Mouse (Mus musculus) embryonic facial prominence, embryonic 12.5 days (tissue): ENCODE measurements around the gene Asap2. TPM values are rescaled to one million over a fixed set of nuclear protein-coding genes. Genes with fewer than 3 reads are reported as not detected.

Experiments
- ATAC-seq: fragments of 200-750 bp; cut with Nextera tagmentation; 2 replicates; pipeline ENCODE4 v1.8.0; 2017; ENCODE audit not compliant: insufficient number of reproducible peaks, insufficient read depth, low FRiP score, low TSS enrichment
- H3K27ac ChIP-seq: fragments of 300-500 bp; sonication (generic); 2 replicates; pipeline ENCODE4 v1.5.1; 2016; ENCODE audit warnings: mild to moderate bottlenecking
- H3K27me3 ChIP-seq: fragments of 300-500 bp; sonication (generic); 2 replicates; pipeline ENCODE4 v1.6.1; 2016; ENCODE audit warnings: mild to moderate bottlenecking, moderate library complexity
- H3K36me3 ChIP-seq: fragments of 300-500 bp; sonication (generic); 2 replicates; pipeline ENCODE4 v1.6.1; 2016; ENCODE audit warnings: mild to moderate bottlenecking
- H3K4me1 ChIP-seq: fragments of 300-500 bp; sonication (generic); 2 replicates; pipeline ENCODE4 v1.6.1; 2016
- H3K4me2 ChIP-seq: fragments of 300-500 bp; sonication (generic); replicated peaks from 2 replicates; pipeline ENCODE4 v1.6.1; 2016; ENCODE audit warnings: mild to moderate bottlenecking, moderate library complexity
- H3K4me3 ChIP-seq: fragments of 300-500 bp; sonication (generic); 2 replicates; pipeline ENCODE4 v1.5.1; 2016; ENCODE audit warnings: mild to moderate bottlenecking
- H3K9ac ChIP-seq: fragments of 300-500 bp; sonication (generic); 2 replicates; pipeline ENCODE4 v1.6.1; 2016; ENCODE audit warnings: mild to moderate bottlenecking, moderate library complexity
- H3K9me3 ChIP-seq: fragments of 300-500 bp; sonication (generic); 2 replicates; pipeline ENCODE4 v1.6.1; 2016; ENCODE audit warnings: mild to moderate bottlenecking, moderate library complexity
- WGBS: fragments of 180-500 bp; shearing (Covaris S2); methylation state at CpG from one replicate; pipeline ENCODE4 v1.1.7; 2016; 5-methylcytosine and 5-hydroxymethylcytosine counted together
- polyA plus RNA-seq: library from polyadenylated mRNA; unstranded; fragments of >200 nt; fragmentation: Nextera tagmentation; extraction: Ambion mirVana; gene quantifications from 2 replicates; pipeline ENCODE4 v1.2.1, GENCODE M21; 2016

Gene Asap2
- polyA plus RNA-seq, 1 experiment from 2014 or later, result 17.0 TPM

DNA sequence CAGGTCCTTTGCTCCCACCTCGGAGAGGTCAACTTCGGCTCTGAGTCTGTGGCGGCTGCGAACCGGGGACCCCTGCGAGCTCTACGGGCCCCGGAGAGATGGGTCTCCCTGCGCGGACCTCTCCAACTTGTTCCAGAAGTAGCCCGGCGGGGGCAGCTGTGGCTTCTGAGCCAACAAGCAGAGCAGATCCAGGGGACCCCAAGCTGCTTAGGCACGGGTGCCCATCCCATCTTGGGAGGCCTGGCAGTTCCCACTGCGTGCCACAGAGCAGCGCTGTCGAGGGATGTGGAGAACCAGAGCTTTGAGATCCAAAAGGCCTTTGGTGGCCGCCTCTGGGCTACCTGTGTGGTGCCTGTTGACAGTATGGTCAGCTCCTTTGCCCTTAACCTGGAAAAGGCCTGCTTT is 122.2 kb downstream of the Asap2 start:
- ATAC-seq, result no peak
- WGBS, result 2% methylated on average over 17 of the region's 17 CpGs
- Histone ChIP-seq H3K27ac (peak overlapping the region; percentile 86; the same call in 1 of the 2 replicates), H3K4me1 (no peaks in the 10 kb centered on the region), H3K9ac (peak overlapping the region; percentile 83), H3K36me3 (no peaks in the 10 kb centered on the region), H3K27me3 (no peaks in the 10 kb centered on the region), H3K4me3 (peak overlapping the region; percentile 84), H3K4me2 (peak overlapping the region; percentile 67), H3K9me3 (no peaks in the 10 kb centered on the region)

DNA sequence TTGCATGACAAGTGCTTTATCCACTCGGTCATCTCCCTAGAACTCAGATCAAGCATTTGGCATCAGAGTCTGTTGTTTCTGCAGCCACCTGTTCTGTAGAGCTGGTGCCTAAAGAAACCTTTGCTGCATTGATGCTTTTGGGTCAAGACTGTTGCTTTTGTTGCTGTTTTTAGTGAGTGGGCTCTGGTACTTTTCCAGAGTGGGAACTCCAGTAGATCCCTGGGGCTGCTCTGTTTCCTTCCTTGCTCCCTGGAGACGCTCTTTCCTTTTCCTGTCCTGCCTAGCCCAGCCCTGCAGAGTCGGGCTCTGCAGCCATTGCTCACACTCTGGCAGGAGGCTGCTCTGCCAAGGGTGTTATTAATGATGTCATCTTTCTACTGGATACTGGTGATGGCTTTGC is 129.2 kb downstream of the Asap2 start:
- H3K27me3 ChIP-seq, result no peaks in the 10 kb centered on the region
- no peak overlapping the region for H3K4me2 ChIP-seq
- 0 out of 2 replicates have a peak, but pooled peaks cover 5% of the 10 kb centered on the region for H3K4me1 ChIP-seq
- no peak overlapping the region for H3K27ac ChIP-seq
- no peaks in the 10 kb centered on the region for H3K9me3 ChIP-seq
- WGBS, result 73% methylated on average over 3 of the region's 3 CpGs
- H3K4me3 ChIP-seq, result no peak overlapping the region
- H3K36me3 ChIP-seq, result no peaks in the 10 kb centered on the region
- no peak overlapping the region for H3K9ac ChIP-seq
- ATAC-seq, result no peak

DNA sequence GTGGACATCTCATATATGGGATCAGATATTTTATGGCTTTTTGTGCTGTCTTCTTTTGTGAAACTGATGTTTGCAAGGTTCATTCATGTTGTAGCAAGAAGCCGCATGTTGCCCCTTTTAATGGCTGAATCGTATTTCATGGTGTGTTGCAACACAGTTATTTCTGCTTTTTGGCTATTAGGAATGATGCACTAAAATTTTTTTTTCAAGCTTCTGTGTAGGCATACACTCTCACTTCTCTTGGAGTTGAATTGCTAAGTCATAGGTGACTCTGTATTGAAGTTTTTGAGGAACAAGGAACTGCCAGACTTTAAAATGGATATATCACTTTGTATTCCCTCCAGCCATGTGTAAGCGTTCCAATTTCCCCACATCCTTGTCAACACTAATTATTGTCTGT is 132.6 kb downstream of the Asap2 start:
- Histone ChIP-seq H3K9me3 (no peaks in the 10 kb centered on the region), H3K4me1 (peaks cover 27% of the 10 kb centered on the region), H3K4me3 (no peak overlapping the region), H3K27ac (no peak overlapping the region), H3K27me3 (no peaks in the 10 kb centered on the region), H3K4me2 (no peak overlapping the region), H3K9ac (no peak overlapping the region), H3K36me3 (no peaks in the 10 kb centered on the region)
- no peak for ATAC-seq
- 70% methylated on average over 3 of the region's 3 CpGs for WGBS

DNA sequence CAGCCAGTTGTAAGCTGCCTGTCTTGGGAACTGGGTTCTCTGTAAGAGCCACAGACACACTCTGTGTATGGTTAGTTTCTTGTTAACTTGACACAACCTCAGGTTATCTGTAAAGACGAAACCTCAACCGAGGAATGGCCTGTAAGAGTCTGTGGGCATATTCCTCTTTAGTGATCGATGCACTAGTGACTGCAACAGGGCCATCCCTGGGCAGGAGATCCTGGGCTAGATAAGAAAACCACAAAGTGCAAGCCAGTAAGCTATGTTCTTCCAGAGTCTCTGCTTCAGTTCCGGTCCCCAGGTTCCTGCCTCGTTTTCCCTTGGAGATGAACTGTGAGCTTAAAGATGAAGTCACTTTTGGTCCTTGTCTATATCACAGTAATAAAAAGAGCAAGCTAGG is 133.4 kb downstream of the Asap2 start:
- no peak overlapping the region for H3K9ac ChIP-seq
- no peak overlapping the region for H3K4me3 ChIP-seq
- no peak for ATAC-seq
- no peaks in the 10 kb centered on the region for H3K9me3 ChIP-seq
- WGBS, result 79% methylated on average over 5 of the region's 5 CpGs
- H3K36me3 ChIP-seq, result no peaks in the 10 kb centered on the region
- no peak overlapping the region for H3K4me2 ChIP-seq
- no peaks in the 10 kb centered on the region for H3K27me3 ChIP-seq
- no peak overlapping the region for H3K27ac ChIP-seq
- peaks cover 28% of the 10 kb centered on the region for H3K4me1 ChIP-seq

DNA sequence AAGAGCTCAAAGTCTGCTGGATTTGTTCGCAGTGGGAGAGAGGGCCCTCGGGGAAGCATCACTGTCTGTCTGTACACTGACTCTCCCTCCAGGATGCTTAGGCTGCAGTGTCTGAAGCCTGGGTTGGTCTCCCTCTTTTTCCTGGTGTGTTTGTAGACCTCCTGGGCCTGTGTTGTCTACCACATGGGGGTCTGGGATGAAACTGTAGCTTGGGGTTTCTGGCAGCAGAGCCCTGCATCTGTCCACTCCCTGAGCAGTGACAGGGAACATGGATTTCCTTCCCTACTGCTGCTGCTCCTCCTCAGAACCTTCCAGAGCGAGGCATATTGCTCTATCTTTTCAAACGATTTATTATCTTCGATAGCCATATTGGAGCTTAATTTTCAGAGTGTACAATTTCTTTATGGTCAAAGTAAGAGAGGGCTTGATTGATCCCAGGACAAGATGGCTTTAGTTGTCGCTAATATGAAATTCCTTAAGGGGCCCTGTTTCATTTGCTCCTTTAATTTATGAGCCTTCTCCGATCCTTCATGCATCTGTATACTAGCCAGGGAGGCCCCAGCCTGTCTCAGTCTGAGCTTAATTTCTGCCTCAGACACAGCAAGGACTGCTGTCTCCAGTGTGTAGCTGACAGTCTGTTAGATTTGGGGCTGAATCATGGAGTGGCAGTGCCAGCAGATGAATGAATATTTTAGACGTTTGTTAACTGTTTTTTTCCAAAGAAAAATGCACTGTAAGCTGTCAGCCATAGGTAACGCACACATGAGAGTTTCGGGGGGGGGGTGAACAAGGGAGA is 135.6 kb downstream of the Asap2 start:
- no peak overlapping the region for H3K4me2 ChIP-seq
- no peaks in the 10 kb centered on the region for H3K27me3 ChIP-seq
- no peaks in the 10 kb centered on the region for H3K9me3 ChIP-seq
- H3K4me1 ChIP-seq, result peaks cover 31% of the 10 kb centered on the region
- no peak overlapping the region for H3K27ac ChIP-seq
- H3K9ac ChIP-seq, result no peak overlapping the region
- ATAC-seq, result no peak
- no peaks in the 10 kb centered on the region for H3K36me3 ChIP-seq
- 61% methylated on average over 10 of the region's 10 CpGs for WGBS
- no peak overlapping the region for H3K4me3 ChIP-seq

DNA sequence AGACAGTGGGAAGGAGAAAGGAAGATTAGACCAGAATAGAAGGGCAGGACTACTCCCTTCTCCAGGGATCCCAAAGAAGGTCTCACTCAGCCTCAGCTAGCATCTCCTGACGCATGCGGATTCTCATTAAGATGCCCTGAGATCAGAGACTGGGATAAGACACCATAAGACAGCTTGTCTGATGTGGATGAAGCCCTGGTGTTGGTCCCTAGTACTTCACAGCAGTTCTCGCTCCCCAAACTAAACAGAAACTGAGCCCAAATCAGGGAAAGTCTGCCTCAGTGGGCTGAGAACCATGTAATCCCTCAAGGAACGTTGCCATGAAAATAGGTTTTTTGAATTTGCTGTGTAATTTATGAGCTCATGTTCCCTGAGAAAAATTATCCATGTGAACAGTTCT is 136.3 kb downstream of the Asap2 start:
- no peak overlapping the region for H3K4me2 ChIP-seq
- H3K4me1 ChIP-seq, result peaks cover 33% of the 10 kb centered on the region
- H3K9me3 ChIP-seq, result no peaks in the 10 kb centered on the region
- H3K4me3 ChIP-seq, result no peak overlapping the region
- no peak for ATAC-seq
- no peak overlapping the region for H3K27ac ChIP-seq
- no peaks in the 10 kb centered on the region for H3K27me3 ChIP-seq
- H3K9ac ChIP-seq, result no peak overlapping the region
- H3K36me3 ChIP-seq, result no peaks in the 10 kb centered on the region
- 74% methylated on average over 4 of the region's 4 CpGs for WGBS

DNA sequence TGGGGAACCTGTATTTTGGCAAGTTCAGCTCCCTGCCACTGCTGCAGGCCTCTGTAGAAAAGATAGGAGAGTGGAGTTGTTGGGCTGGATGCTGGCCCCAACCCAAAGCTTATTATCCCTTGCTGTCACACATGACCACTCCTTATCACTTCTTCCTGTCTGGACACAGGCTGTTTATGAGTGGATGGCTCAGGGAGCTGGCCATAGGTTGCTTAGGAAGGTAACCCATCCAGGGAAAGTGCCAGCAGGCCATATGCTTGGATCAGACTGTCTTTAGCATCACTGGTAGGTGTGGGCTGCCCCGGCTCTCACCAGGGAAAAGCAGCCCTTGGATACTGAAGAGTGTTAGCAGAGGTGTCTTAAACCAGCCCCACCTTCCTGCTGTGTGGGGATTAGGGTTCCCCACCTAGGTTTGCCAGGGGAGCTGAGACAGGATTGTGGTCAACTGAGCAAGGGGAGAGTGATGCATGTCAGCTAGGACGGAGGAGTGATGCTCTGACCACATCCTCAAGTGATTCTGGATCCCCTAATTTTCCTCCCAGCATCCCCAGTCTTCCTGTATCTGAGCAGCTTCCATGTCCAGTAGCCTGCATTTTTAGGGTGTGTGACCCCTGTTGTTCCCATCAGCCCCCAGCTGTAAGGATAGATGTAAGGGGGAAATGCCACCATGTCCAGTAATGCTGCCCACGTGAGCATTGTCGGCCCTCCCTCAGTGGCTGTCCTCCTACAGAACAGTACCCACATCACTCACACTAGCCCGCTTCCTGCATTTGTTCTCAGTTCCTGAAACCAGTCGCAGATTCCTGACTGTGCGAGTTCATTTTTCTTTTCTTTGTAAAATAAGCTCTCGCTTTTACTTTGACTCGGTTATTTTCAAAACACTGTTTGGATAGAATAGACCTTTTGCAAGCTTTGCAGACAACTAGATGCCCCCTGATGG is 138.9 kb downstream of the Asap2 start:
- Histone ChIP-seq H3K27ac (no peak overlapping the region), H3K4me2 (no peak overlapping the region), H3K4me1 (peaks cover 58% of the 10 kb centered on the region), H3K4me3 (no peak overlapping the region), H3K9ac (no peak overlapping the region), H3K27me3 (no peaks in the 10 kb centered on the region), H3K36me3 (no peaks in the 10 kb centered on the region), H3K9me3 (no peaks in the 10 kb centered on the region)
- WGBS, result 83% methylated on average over 9 of the region's 9 CpGs
- ATAC-seq, result no peak

DNA sequence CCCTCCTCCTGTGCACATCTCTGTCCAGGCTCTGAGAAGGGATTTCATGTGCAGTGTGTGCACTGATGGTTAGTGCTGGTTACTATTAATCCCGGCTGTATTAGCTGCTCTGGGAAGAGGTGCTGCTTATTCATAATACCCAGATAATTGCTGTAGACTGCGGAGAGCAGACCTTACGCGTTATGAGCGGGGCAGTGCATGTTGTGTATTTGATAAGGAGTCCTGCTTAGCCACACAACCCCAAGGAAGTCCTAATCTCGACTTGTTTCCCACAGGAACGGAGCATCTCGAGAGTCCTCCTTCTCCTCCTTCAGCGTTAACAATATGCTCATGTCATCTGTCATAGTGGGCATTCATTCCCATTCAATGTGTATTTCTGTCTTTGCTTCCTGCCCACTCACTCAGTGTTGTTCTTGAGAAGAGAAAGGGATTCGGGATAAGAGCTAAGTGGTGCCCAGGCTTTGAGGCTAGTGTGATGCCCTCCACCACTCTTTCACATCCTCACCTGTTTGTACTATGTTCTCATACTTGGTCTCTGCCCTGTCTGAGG is 140.1 kb downstream of the Asap2 start:
- H3K4me1 ChIP-seq, result peaks cover 65% of the 10 kb centered on the region

DNA sequence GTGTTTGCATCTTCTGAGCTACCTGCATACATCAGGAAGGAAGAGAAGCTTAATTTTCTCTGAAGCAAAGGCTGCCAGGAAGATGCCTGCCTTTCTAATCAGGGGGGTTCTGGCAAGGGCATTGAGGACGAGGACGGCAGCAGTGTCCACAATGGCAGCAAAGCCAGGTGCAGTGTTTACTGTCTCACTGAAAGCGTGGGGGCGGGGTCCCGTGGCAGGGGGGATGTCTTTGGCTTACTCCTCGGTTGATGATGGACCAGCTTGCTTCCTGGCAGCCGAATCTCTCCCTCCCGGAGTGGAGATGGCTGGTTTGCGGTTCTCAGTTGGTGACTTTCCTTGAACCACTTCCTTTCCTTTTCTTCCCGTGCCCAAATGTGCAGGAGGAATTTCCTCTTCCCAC is 142.3 kb downstream of the Asap2 start:
- Histone ChIP-seq H3K9me3 (no peaks in the 10 kb centered on the region), H3K4me2 (no peak overlapping the region), H3K27me3 (no peaks in the 10 kb centered on the region), H3K4me3 (no peak overlapping the region), H3K9ac (no peak overlapping the region), H3K36me3 (no peaks in the 10 kb centered on the region), H3K27ac (no peak overlapping the region), H3K4me1 (peaks cover 61% of the 10 kb centered on the region)
- WGBS, result 37% methylated on average over 10 of the region's 10 CpGs
- ATAC-seq, result no peak

More for the DNA sequence above, 140.1 kb downstream of the Asap2 start:
- no peaks in the 10 kb centered on the region for H3K36me3 ChIP-seq
- H3K27ac ChIP-seq, result no peak overlapping the region
- no peak overlapping the region for H3K4me2 ChIP-seq
- no peaks in the 10 kb centered on the region for H3K27me3 ChIP-seq
- WGBS, result 81% methylated on average over 10 of the region's 10 CpGs
- no peak overlapping the region for H3K9ac ChIP-seq
- no peaks in the 10 kb centered on the region for H3K9me3 ChIP-seq
- ATAC-seq, result no peak
- no peak overlapping the region for H3K4me3 ChIP-seq

DNA sequence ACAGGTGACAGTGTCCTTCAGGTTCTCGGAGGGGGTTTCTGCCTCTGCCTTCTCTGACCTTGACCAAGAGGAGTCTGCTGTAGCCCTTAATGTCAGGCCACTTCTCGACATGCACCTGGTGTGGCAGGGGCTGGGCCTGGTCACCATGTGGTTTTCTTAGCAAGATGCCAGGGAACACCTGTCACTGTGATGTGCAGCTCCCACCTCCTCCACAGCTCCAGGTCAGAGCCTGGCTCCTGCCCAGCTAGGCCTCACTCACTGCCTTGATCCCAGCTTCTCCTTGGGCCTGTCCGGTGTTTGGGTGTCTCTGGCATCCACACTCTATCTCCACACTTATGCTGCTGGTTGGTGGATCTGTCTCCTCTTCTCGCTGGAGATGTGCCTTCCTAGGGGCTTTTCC is 142.8 kb downstream of the Asap2 start:
- WGBS, result 68% methylated on average over 4 of the region's 4 CpGs
- H3K27ac ChIP-seq, result no peak overlapping the region

DNA sequence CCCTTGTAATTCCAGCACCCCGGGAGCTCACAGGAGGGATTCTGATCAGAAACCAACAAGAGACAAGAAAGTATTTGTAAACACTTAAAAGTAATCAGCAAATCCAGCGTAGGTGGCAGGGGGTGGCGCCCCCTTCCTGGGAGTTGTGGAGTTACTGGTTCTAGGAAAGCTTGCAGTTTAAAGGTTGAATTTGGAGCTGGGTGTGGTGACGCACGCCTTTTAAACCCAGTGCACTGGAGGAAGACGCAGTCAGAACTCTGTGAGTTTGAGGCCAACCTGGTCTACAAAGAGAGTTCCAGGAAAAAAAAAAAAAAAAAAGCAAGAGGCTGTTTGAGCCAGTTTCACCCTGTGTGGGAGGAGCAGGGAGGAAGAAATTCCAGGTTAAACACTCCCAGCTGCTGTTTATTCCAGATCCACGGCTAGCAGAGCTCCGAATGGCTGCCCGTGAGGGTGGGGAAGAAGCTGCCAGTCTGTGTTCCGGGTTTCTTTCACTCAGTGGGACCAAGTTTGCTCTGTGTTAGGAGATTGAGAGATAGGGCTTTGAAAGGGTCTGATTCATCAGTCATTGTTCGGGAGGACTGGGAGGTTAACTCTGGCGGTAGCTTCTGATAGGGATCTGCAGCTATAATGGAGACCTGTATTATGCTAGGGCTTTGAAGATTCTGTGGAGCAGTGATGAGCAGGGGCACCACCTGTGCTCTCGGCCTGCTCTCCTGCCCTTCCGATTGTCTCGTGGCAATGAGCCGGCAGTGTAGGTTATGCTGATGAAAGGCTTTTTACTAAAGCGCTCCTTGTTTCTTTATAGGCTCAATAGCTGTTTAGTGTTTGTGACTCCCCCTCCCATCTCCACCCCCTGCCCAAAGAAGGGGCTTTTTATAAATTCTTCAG is 144.0 kb downstream of the Asap2 start:
- Histone ChIP-seq H3K36me3 (no peaks in the 10 kb centered on the region), H3K4me2 (peak overlapping the region; percentile 16), H3K27ac (peak overlapping the region; percentile 67), H3K9me3 (no peaks in the 10 kb centered on the region), H3K27me3 (no peaks in the 10 kb centered on the region), H3K9ac (no peak overlapping the region), H3K4me1 (peaks cover 60% of the 10 kb centered on the region), H3K4me3 (no peak overlapping the region)
- no peak for ATAC-seq
- WGBS, result 39% methylated on average over 17 of the region's 17 CpGs

More for the DNA sequence above, 142.8 kb downstream of the Asap2 start:
- no peak overlapping the region for H3K4me3 ChIP-seq
- peaks cover 60% of the 10 kb centered on the region for H3K4me1 ChIP-seq
- no peak overlapping the region for H3K4me2 ChIP-seq
- H3K27me3 ChIP-seq, result no peaks in the 10 kb centered on the region
- no peak overlapping the region for H3K9ac ChIP-seq
- no peak for ATAC-seq
- H3K36me3 ChIP-seq, result no peaks in the 10 kb centered on the region
- H3K9me3 ChIP-seq, result no peaks in the 10 kb centered on the region
